ENCODE assay signal across 8 mouse cellular contexts in genomic region chr13:28416231-28416630, GRCm38 (mm10).
A peak's percentile ranks its signal among the peaks of the same experiment; 100 is the strongest.
DNase-seq lines count a peak whose midpoint lies in the region; ATAC-seq lines count a peak whose summit lies in the region.

No protein-coding gene starts in this region.

- H3K4me3 ChIP-seq in embryonic facial prominence, embryonic 13.5 days = 0 out of 2 replicates have a peak overlapping the region, but pooled peaks have one; percentile 7
- H3K4me3 ChIP-seq in heart, embryonic 13.5 days = no peak overlapping the region
- H3K4me3 ChIP-seq in limb, embryonic 15.5 days = no peak overlapping the region

- H3K27me3 ChIP-seq in embryonic facial prominence, embryonic 13.5 days = no peaks in the 10 kb centered on the region
- H3K27me3 ChIP-seq in heart, embryonic 13.5 days (replicated peaks) = no peaks in the 10 kb centered on the region
- H3K27me3 ChIP-seq in limb, embryonic 15.5 days = no peaks in the 10 kb centered on the region

- DNase-seq in adrenal gland, adult 2 months = peak; percentile 61
- DNase-seq in adrenal gland, postnatal 4 days (ENCODE audit: low spot score in 2 of 2) = no peak
- DNase-seq in kidney, postnatal 14 days = peak; percentile 75
- DNase-seq in right cerebral cortex, postnatal 25 days = peak; percentile 44

- WGBS in embryonic facial prominence, embryonic 13.5 days = 9% methylated on average over 6 of the region's 6 CpGs
- WGBS in heart, embryonic 13.5 days = 19% methylated on average over 6 of the region's 6 CpGs
- WGBS in limb, embryonic 15.5 days = 10% methylated on average over 6 of the region's 6 CpGs

- ATAC-seq in embryonic facial prominence, embryonic 13.5 days (ENCODE audit: insufficient number of reproducible peaks, insufficient read depth, low FRiP score, low TSS enrichment, low read depth) = no peak
- ATAC-seq in heart, embryonic 13.5 days (ENCODE audit: extremely low read depth, insufficient number of reproducible peaks, low FRiP score, low TSS enrichment) = no peak
- ATAC-seq in limb, embryonic 15.5 days (ENCODE audit: insufficient number of reproducible peaks, low FRiP score, low TSS enrichment, low read depth) = no peak
- ATAC-seq in monocyte, adult 5-6 weeks (replicated peaks; ENCODE audit: insufficient number of reproducible peaks, low FRiP score, low TSS enrichment, poor library complexity, severe bottlenecking) = no peak

- no peak overlapping the region for H3K9ac ChIP-seq in embryonic facial prominence, embryonic 13.5 days
- H3K9ac ChIP-seq in heart, embryonic 13.5 days = no peak overlapping the region
- H3K9ac ChIP-seq in limb, embryonic 15.5 days = no peak overlapping the region

- peak overlapping the region; percentile 58 for H3K4me2 ChIP-seq in embryonic facial prominence, embryonic 13.5 days
- H3K4me2 ChIP-seq in heart, embryonic 13.5 days = peak overlapping the region; percentile 69
- no peak overlapping the region for H3K4me2 ChIP-seq in limb, embryonic 15.5 days

- peak overlapping the region; percentile 94 for H3K27ac ChIP-seq in embryonic facial prominence, embryonic 13.5 days
- H3K27ac ChIP-seq in heart, embryonic 13.5 days (replicated peaks) = peak overlapping the region; percentile 95
- H3K27ac ChIP-seq in limb, embryonic 15.5 days = peak overlapping the region; percentile 94

- no peaks in the 10 kb centered on the region for H3K36me3 ChIP-seq in embryonic facial prominence, embryonic 13.5 days
- no peaks in the 10 kb centered on the region for H3K36me3 ChIP-seq in heart, embryonic 13.5 days
- H3K36me3 ChIP-seq in limb, embryonic 15.5 days = no peaks in the 10 kb centered on the region

- H3K9me3 ChIP-seq in embryonic facial prominence, embryonic 13.5 days = no peaks in the 10 kb centered on the region
- no peaks in the 10 kb centered on the region for H3K9me3 ChIP-seq in heart, embryonic 13.5 days
- H3K9me3 ChIP-seq in limb, embryonic 15.5 days = no peaks in the 10 kb centered on the region

- peaks cover 52% of the 10 kb centered on the region for H3K4me1 ChIP-seq in embryonic facial prominence, embryonic 13.5 days
- peaks cover 53% of the 10 kb centered on the region for H3K4me1 ChIP-seq in heart, embryonic 13.5 days
- H3K4me1 ChIP-seq in limb, embryonic 15.5 days = peaks cover 44% of the 10 kb centered on the region

Comparison
In these comparisons a context has a peak if more than half of its experiments do, and no peak if none do; other contexts are left out.
1. DNase-seq: peak in adrenal gland, adult 2 months (single experiment), kidney, postnatal 14 days (single experiment) and right cerebral cortex, postnatal 25 days (single experiment); none in adrenal gland, postnatal 4 days (0 of 2).
2. Peak in every context shown above with its lines, with median percentiles within 50 percentile points of each other: H3K27ac ChIP-seq.